Mouse (Mus musculus) CD4-positive, CD25-positive, alpha-beta regulatory T cell, adult 2 months (primary cell): ENCODE measurements at regions not wholly inside any gene's neighbourhood (a gene's known extent, or its start where the extent isn't known, plus 50 kb on each side); places are given as distances from the start of the nearest gene placed in this dataset.
A peak's percentile ranks its signal among the peaks of the same experiment; 100 is the strongest.

ENCODE experiments used
- DNase-seq: peaks from one replicate; pipeline ENCODE4 v3.0.0-alpha.2; 2012; ENCODE audit warnings: low read depth, low spot score

GRCm38 (mm10) chr14:8946851-8947625 is 281.0 kb upstream of the 4930452B06Rik start:
- DNase-seq: no peak

- DNase-seq: peak; percentile 10
Observed at GRCm38 (mm10) chr14:8935121-8935520, 269.1 kb upstream of the 4930452B06Rik start.
